Mouse (Mus musculus) hindbrain, embryonic 16.5 days (tissue): ENCODE measurements around the gene Rps15a. TPM values are rescaled to one million over a fixed set of nuclear protein-coding genes. Genes with fewer than 3 reads are reported as not detected.

Source experiments
- polyA plus RNA-seq: library from polyadenylated mRNA; unstranded; fragments of >200 nt; fragmentation: Nextera tagmentation; extraction: Ambion mirVana; gene quantifications from 2 replicates; pipeline ENCODE4 v1.2.1, GENCODE M21; 2015

Rps15a gene
- polyA plus RNA-seq, 1 experiment from 2014 or later, result 317 TPM

Other genes with a start within 250 kb of the Rps15a start
- gene Arl6ip1, start 13.5 kb upstream of the Rps15a start, polyA plus RNA-seq, result 497 and 635 TPM in 2 replicates
- 13.7 and 16.9 TPM in 2 replicates for gene Smg1, start 127.5 kb upstream of the Rps15a start, polyA plus RNA-seq